Mouse (Mus musculus) midbrain, postnatal 0 days (tissue): ENCODE data around the gene Ankrd11. TPM values are rescaled to one million over a fixed set of nuclear protein-coding genes. Genes with fewer than 3 reads are reported as not detected.
A peak's percentile ranks its signal among the peaks of the same experiment; 100 is the strongest.

Experiments used
- ATAC-seq: fragments of 200-750 bp; cut with Nextera tagmentation; 2 replicates; pipeline ENCODE4 v1.8.0; 2017; ENCODE audit warnings: moderate number of reproducible peaks, mild to moderate bottlenecking, moderate TSS enrichment, moderate library complexity; ENCODE audit not compliant: low FRiP score
- DNase-seq: peaks from one replicate; pipeline ENCODE4 v3.0.0-alpha.2; 2015; ENCODE audit warnings: low spot score
- H3K27ac ChIP-seq: fragments of 300-500 bp; sonication (generic); 2 replicates; pipeline ENCODE4 v1.5.1; 2014; ENCODE audit warnings: low read depth, mild to moderate bottlenecking, low read length, mixed read lengths
- H3K27me3 ChIP-seq: fragments of 300-500 bp; sonication (generic); 2 replicates; pipeline ENCODE4 v1.6.1; 2014; ENCODE audit warnings: low read length, control low read depth, mixed read lengths; ENCODE audit not compliant: insufficient read depth
- H3K36me3 ChIP-seq: fragments of 300-500 bp; sonication (generic); 2 replicates; pipeline ENCODE4 v1.6.1; 2014; ENCODE audit warnings: low read length, control low read depth, mixed read lengths; ENCODE audit not compliant: insufficient read depth
- H3K4me1 ChIP-seq: fragments of 300-500 bp; sonication (generic); 2 replicates; pipeline ENCODE4 v1.6.1; 2014; ENCODE audit warnings: mild to moderate bottlenecking, control low read depth, antibody characterized with exemption, low read length, mixed read lengths; ENCODE audit not compliant: insufficient read depth
- H3K4me2 ChIP-seq: fragments of 300-500 bp; sonication (generic); 2 replicates; pipeline ENCODE4 v1.6.1; 2014; ENCODE audit warnings: low read depth, mild to moderate bottlenecking, low read length, mixed read lengths; ENCODE audit not compliant: poor library complexity, severe bottlenecking
- H3K4me3 ChIP-seq: fragments of 300-500 bp; sonication (generic); 2 replicates; pipeline ENCODE4 v1.5.1; 2014; ENCODE audit warnings: low read depth, mild to moderate bottlenecking, low read length, moderate library complexity
- H3K9ac ChIP-seq: fragments of 300-500 bp; sonication (generic); replicated peaks from 2 replicates; pipeline ENCODE4 v1.6.1; 2014; ENCODE audit warnings: mild to moderate bottlenecking, low read length, moderate library complexity, mixed read lengths; ENCODE audit not compliant: poor library complexity, severe bottlenecking
- H3K9me3 ChIP-seq: fragments of 300-500 bp; sonication (generic); 2 replicates; pipeline ENCODE4 v1.6.1; 2016; ENCODE audit warnings: low read length, control low read depth
- CTCF ChIP-seq: IDR thresholded peaks from 2 replicates; pipeline ENCODE4 v1.5.1; 2016; ENCODE audit warnings: antibody characterized with exemption, mild to moderate bottlenecking
- WGBS: fragments of 180-500 bp; shearing (Covaris S2); extraction: QIAGEN DNeasy Blood & Tissue Kit; methylation state at CpG from one replicate; pipeline ENCODE4 v1.1.7; 2014; 5-methylcytosine and 5-hydroxymethylcytosine counted together
- polyA plus RNA-seq: library from polyadenylated mRNA; unstranded; fragments of >200 nt; fragmentation: Nextera tagmentation; extraction: Ambion mirVana; gene quantifications from 2 replicates; pipeline ENCODE4 v1.2.1, GENCODE M21; 2015
- total RNA-seq: library from RNA; depleted of rRNA; stranded (reverse); fragments of >200 nt; gene quantifications from 2 replicates; pipeline ENCODE4 v1.2.3, GENCODE M21; 2014

The Ankrd11 gene
- total and polyA plus RNA-seq, 2 experiments from 2014 or later, result 78.7 to 98.3 TPM

GRCm38 (mm10) chr8:122901476-122901875 lies 140.6 kb downstream of the Ankrd11 start:
- Histone ChIP-seq H3K27me3 (no peaks in the 10 kb centered on the region), H3K4me3 (no peak overlapping the region), H3K9me3 (no peaks in the 10 kb centered on the region), H3K36me3 (peaks cover 23% of the 10 kb centered on the region), H3K27ac (no peak overlapping the region), H3K4me2 (no peak overlapping the region), H3K9ac (no peak overlapping the region), H3K4me1 (no peaks in the 10 kb centered on the region)
- 89% methylated on average over 7 of the region's 7 CpGs for WGBS
- no peak for TF ChIP-seq CTCF
- DNase-seq, result no peak
- no peak for ATAC-seq

GRCm38 (mm10) chr8:122899085-122899484 lies 143.0 kb downstream of the Ankrd11 start:
- 68% methylated on average over 5 of the region's 5 CpGs for WGBS
- no peaks in the 10 kb centered on the region for H3K4me1 ChIP-seq
- no peak overlapping the region for H3K4me3 ChIP-seq
- peak; percentile 32; the same call in 1 of the 2 replicates for TF ChIP-seq CTCF
- no peaks in the 10 kb centered on the region for H3K9me3 ChIP-seq
- H3K9ac ChIP-seq, result no peak overlapping the region
- no peak for DNase-seq
- H3K4me2 ChIP-seq, result no peak overlapping the region
- no peak for ATAC-seq
- peaks cover 44% of the 10 kb centered on the region for H3K36me3 ChIP-seq
- H3K27ac ChIP-seq, result no peak overlapping the region
- no peaks in the 10 kb centered on the region for H3K27me3 ChIP-seq

- H3K36me3 ChIP-seq, result peaks cover 49% of the 10 kb centered on the region
- DNase-seq (no peak), ATAC-seq (no peak)
- H3K27me3 ChIP-seq, result no peaks in the 10 kb centered on the region
- no peaks in the 10 kb centered on the region for H3K9me3 ChIP-seq
- WGBS, result 91% methylated on average over 12 of the region's 12 CpGs
- no peak overlapping the region for H3K4me3 ChIP-seq
- H3K4me1 ChIP-seq, result no peaks in the 10 kb centered on the region
- H3K9ac ChIP-seq, result no peak overlapping the region
- no peak for TF ChIP-seq CTCF
- H3K4me2 ChIP-seq, result no peak overlapping the region
- no peak overlapping the region for H3K27ac ChIP-seq
Measured at GRCm38 (mm10) chr8:122898473-122898872, 143.6 kb downstream of the Ankrd11 start.

GRCm38 (mm10) chr8:122898018-122898417 lies 144.1 kb downstream of the Ankrd11 start:
- Histone ChIP-seq H3K27me3 (no peaks in the 10 kb centered on the region), H3K36me3 (peaks cover 54% of the 10 kb centered on the region), H3K9me3 (no peaks in the 10 kb centered on the region), H3K9ac (no peak overlapping the region), H3K4me1 (no peaks in the 10 kb centered on the region), H3K4me3 (no peak overlapping the region), H3K4me2 (no peak overlapping the region), H3K27ac (no peak overlapping the region)
- 92% methylated on average over 4 of the region's 4 CpGs for WGBS
- no peak for TF ChIP-seq CTCF
- no peak for ATAC-seq
- DNase-seq, result no peak

- Histone ChIP-seq H3K4me3 (no peak overlapping the region), H3K27me3 (no peaks in the 10 kb centered on the region), H3K4me1 (no peaks in the 10 kb centered on the region), H3K9me3 (no peaks in the 10 kb centered on the region), H3K9ac (no peak overlapping the region), H3K27ac (no peak overlapping the region), H3K36me3 (peaks cover 62% of the 10 kb centered on the region), H3K4me2 (no peak overlapping the region)
- no peak for DNase-seq
- TF ChIP-seq CTCF, result no peak
- ATAC-seq, result no peak
- 91% methylated on average over 8 of the region's 8 CpGs for WGBS
Measured at GRCm38 (mm10) chr8:122897200-122897599, 144.9 kb downstream of the Ankrd11 start.

GRCm38 (mm10) chr8:122896317-122896716 lies 145.8 kb downstream of the Ankrd11 start:
- Histone ChIP-seq H3K4me1 (no peaks in the 10 kb centered on the region), H3K4me2 (no peak overlapping the region), H3K4me3 (no peak overlapping the region), H3K9ac (no peak overlapping the region), H3K27ac (no peak overlapping the region), H3K36me3 (peaks cover 70% of the 10 kb centered on the region), H3K9me3 (no peaks in the 10 kb centered on the region), H3K27me3 (no peaks in the 10 kb centered on the region)
- DNase-seq, result no peak
- no peak for TF ChIP-seq CTCF
- ATAC-seq, result no peak
- WGBS, result 97% methylated on average over 11 of the region's 11 CpGs
